Mouse (Mus musculus) heart, adult 10 weeks (tissue): ENCODE results near the gene Dkkl1. TPM values are rescaled to one million over a fixed set of nuclear protein-coding genes. Genes with fewer than 3 reads are reported as not detected.

Experiments used
- polyA plus RNA-seq: library from polyadenylated mRNA; stranded (reverse); fragments of 350-450 nt; fragmentation: Illumina TruSeq; extraction: RNeasy Lipid Tissue Mini Kit (QIAGEN cat#74804); gene quantifications from one replicate; pipeline ENCODE4 v1.2.3, GENCODE M21; 2014; ENCODE audit warnings: low read depth, low replicate concordance

Gene Dkkl1
- not detected for polyA plus RNA-seq

DNA sequence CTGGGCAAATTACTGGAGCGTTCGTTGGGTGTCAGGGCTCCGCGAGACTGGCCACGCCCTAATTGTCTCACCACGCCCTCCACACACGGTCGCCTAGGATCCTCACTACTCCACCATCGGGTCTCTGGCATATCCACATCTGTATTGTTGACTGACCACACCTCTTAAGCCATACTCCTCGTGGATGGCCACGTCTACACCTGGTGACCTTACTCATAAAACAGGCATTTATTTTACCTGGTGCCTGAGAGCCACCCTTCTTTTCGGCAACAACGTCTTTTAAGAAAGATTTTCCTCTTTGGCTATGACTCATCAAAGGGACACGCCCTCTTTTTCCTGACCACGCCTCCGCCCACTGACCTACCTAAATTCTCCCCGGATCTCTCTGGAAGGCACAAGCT is at the start of gene Dkkl1:
Dkkl1 (minus strand) TSS at position 297 of the 401 bp plus-strand sequence.

GRCm38 (mm10) chr7:45240633-45241388 is 28.9 kb upstream of the Dkkl1 start, which contains the start of gene Slc6a16:
Gene Slc6a16, plus strand, starts transcription at chr7:45241085.

GRCm38 (mm10) chr7:45238723-45239496 is 27.0 kb upstream of the Dkkl1 start, which contains the start of gene Cd37:
Gene Cd37, minus strand, starts transcription at chr7:45239115.

GRCm38 (mm10) chr7:45215673-45216441 is 3.9 kb upstream of the Dkkl1 start, which contains the start of gene Tead2:
Gene Tead2, plus strand, starts transcription at chr7:45215753.

GRCm38 (mm10) chr7:45204380-45205143 is 7.4 kb downstream of the Dkkl1 start, which contains the start of gene Ccdc155:
Gene Ccdc155, minus strand, starts transcription at chr7:45204892.

GRCm38 (mm10) chr7:45180896-45181477 is 31.0 kb downstream of the Dkkl1 start, which contains the start of gene Pth2:
Gene Pth2, plus strand, starts transcription at chr7:45180995.

GRCm38 (mm10) chr7:45179469-45179868 is 32.5 kb downstream of the Dkkl1 start, which contains the start of gene Gfy:
Gene Gfy, minus strand, starts transcription at chr7:45179569.

DNA sequence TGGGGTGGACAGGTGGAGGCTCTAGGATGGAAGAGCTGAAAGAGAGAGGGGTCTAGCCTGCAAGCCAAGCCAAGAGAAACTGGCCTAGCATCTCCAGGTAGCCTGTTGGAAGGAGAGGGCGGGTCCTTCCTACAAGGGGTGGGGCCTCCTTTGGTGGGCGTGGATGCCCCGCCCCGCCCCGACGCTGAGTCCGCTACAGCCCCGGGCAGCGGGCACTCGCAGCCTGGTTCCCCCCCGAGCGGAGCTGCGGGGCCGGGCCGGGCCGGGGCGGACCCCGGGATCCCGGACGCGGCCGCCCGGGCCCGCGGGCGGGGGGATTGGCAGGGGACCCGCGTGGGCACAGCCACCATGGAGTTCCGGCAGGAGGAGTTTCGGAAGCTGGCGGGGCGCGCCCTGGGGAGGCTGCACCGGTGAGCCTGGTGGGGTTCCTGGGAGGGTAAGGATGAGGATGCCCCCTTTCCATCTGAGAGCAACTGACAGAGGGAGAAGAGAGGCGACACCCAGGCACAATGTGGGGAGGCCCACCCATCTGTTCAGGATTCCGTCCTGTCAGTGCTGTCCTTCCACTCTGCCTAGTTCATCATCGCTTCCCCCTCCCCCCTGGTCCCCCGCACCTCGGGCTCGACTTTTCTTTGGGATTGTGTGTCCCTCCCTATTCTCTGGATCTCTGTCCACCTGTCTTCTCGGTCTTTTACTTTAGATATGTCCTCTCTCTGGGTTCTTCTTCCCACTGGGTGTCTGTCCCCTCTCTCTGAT is 48.0 kb downstream of the Dkkl1 start, which contains the start of gene Slc17a7:
Slc17a7 (plus strand) TSS at position 215 of the 756 bp plus-strand sequence.

Other genes with a start within 250 kb of the Dkkl1 start
- 3.6 TPM for gene Cpt1c, start 237.3 kb downstream of the Dkkl1 start, polyA plus RNA-seq
- 114 TPM for gene Prmt1, start 225.6 kb downstream of the Dkkl1 start, polyA plus RNA-seq
- 72.3 TPM for gene Irf3, start 214.5 kb downstream of the Dkkl1 start, polyA plus RNA-seq
- 12.3 TPM for gene Bcl2l12, start 213.4 kb downstream of the Dkkl1 start, polyA plus RNA-seq
- gene Scaf1, start 195.8 kb downstream of the Dkkl1 start, polyA plus RNA-seq = 34.5 TPM
- 57.4 TPM for gene Rras, start 194.2 kb downstream of the Dkkl1 start, polyA plus RNA-seq
- 13.2 TPM for gene Prr12, start 159.3 kb downstream of the Dkkl1 start, polyA plus RNA-seq
- gene Nosip, start 149.7 kb downstream of the Dkkl1 start, polyA plus RNA-seq = 40.7 TPM
- gene Prrg2, start 149.5 kb downstream of the Dkkl1 start, polyA plus RNA-seq = 12.4 TPM
- gene Rcn3, start 119.9 kb downstream of the Dkkl1 start, polyA plus RNA-seq = 40.8 TPM
- gene Fcgrt, start 108.3 kb downstream of the Dkkl1 start, polyA plus RNA-seq = 83.1 TPM
- gene Rps11, start 87.7 kb downstream of the Dkkl1 start, polyA plus RNA-seq = 641 TPM
- 958 TPM for gene Rpl13a, start 83.4 kb downstream of the Dkkl1 start, polyA plus RNA-seq
- not detected for gene Gm45713, start 75.9 kb downstream of the Dkkl1 start, polyA plus RNA-seq
- 21.0 TPM for gene Flt3l, start 75.7 kb downstream of the Dkkl1 start, polyA plus RNA-seq
- gene Pih1d1, start 57.8 kb downstream of the Dkkl1 start, polyA plus RNA-seq = 41.4 TPM
- 16.5 TPM for gene Aldh16a1, start 57.6 kb downstream of the Dkkl1 start, polyA plus RNA-seq
- 27.4 TPM for gene Slc17a7, start 48.2 kb downstream of the Dkkl1 start, polyA plus RNA-seq
- gene Gfy, start 32.6 kb downstream of the Dkkl1 start, polyA plus RNA-seq = not detected
- gene Pth2, start 31.2 kb downstream of the Dkkl1 start, polyA plus RNA-seq = not detected
- gene Ccdc155, start 7.3 kb downstream of the Dkkl1 start, polyA plus RNA-seq = not detected
- gene Tead2, start 3.6 kb upstream of the Dkkl1 start, polyA plus RNA-seq = 7.8 TPM
- 3.0 TPM for gene Cd37, start 27.0 kb upstream of the Dkkl1 start, polyA plus RNA-seq
- gene Slc6a16, start 28.9 kb upstream of the Dkkl1 start, polyA plus RNA-seq = not detected
- gene Slc6a21, start 65.4 kb upstream of the Dkkl1 start, polyA plus RNA-seq = not detected
- gene Trpm4, start 121.6 kb upstream of the Dkkl1 start, polyA plus RNA-seq = 31.0 TPM
- 1,149 TPM for gene Hrc, start 123.1 kb upstream of the Dkkl1 start, polyA plus RNA-seq
- gene Ppfia3, start 154.9 kb upstream of the Dkkl1 start, polyA plus RNA-seq = 0.24 TPM
- gene Lin7b, start 158.4 kb upstream of the Dkkl1 start, polyA plus RNA-seq = 1.2 TPM
- 154 TPM for gene Snrnp70, start 183.6 kb upstream of the Dkkl1 start, polyA plus RNA-seq
- gene Kcna7, start 193.5 kb upstream of the Dkkl1 start, polyA plus RNA-seq = 4.3 TPM
- gene Ntf5, start 201.5 kb upstream of the Dkkl1 start, polyA plus RNA-seq = 0.24 TPM
- gene Lhb, start 208.7 kb upstream of the Dkkl1 start, polyA plus RNA-seq = not detected
- 80.5 TPM for gene Gys1, start 222.7 kb upstream of the Dkkl1 start, polyA plus RNA-seq
- gene Ruvbl2, start 225.9 kb upstream of the Dkkl1 start, polyA plus RNA-seq = 27.2 TPM
- 688 TPM for gene Ftl1, start 247.7 kb upstream of the Dkkl1 start, polyA plus RNA-seq